Mouse (Mus musculus) forebrain, postnatal 0 days (tissue): ENCODE data around the gene Inpp4a. TPM values are rescaled to one million over a fixed set of nuclear protein-coding genes. Genes with fewer than 3 reads are reported as not detected.

Experiments
- ATAC-seq: fragments of 200-750 bp; cut with Nextera tagmentation; 2 replicates; pipeline ENCODE4 v1.8.0; 2017; ENCODE audit warnings: mild to moderate bottlenecking, moderate library complexity
- DNase-seq: peaks from one replicate; pipeline ENCODE4 v3.0.0-alpha.2; 2015
- H3K27ac ChIP-seq: fragments of 300-500 bp; sonication (generic); 2 replicates; pipeline ENCODE4 v1.5.1; 2014; ENCODE audit warnings: low read depth, mild to moderate bottlenecking, antibody characterized with exemption, low read length, moderate library complexity, mixed read lengths
- H3K27me3 ChIP-seq: fragments of 300-500 bp; sonication (generic); 2 replicates; pipeline ENCODE4 v1.6.1; 2014; ENCODE audit warnings: mild to moderate bottlenecking, low read length, mixed read lengths; ENCODE audit not compliant: insufficient read depth
- H3K36me3 ChIP-seq: fragments of 300-500 bp; sonication (generic); 2 replicates; pipeline ENCODE4 v1.6.1; 2014; ENCODE audit warnings: mild to moderate bottlenecking, moderate library complexity; ENCODE audit not compliant: insufficient read depth
- H3K4me1 ChIP-seq: fragments of 300-500 bp; sonication (generic); 2 replicates; pipeline ENCODE4 v1.6.1; 2014; ENCODE audit warnings: antibody characterized with exemption; ENCODE audit not compliant: insufficient read depth
- H3K4me2 ChIP-seq: fragments of 300-500 bp; sonication (generic); 2 replicates; pipeline ENCODE4 v1.6.1; 2014; ENCODE audit warnings: low read depth, mild to moderate bottlenecking, moderate library complexity
- H3K4me3 ChIP-seq: fragments of 300-500 bp; sonication (generic); 2 replicates; pipeline ENCODE4 v1.5.1; 2014; ENCODE audit warnings: low read depth, low read length, mixed read lengths
- H3K9ac ChIP-seq: fragments of 300-500 bp; sonication (generic); 2 replicates; pipeline ENCODE4 v1.6.1; 2014; ENCODE audit warnings: mild to moderate bottlenecking
- H3K9me3 ChIP-seq: fragments of 300-500 bp; sonication (generic); 2 replicates; pipeline ENCODE4 v1.6.1; 2016; ENCODE audit warnings: low read length
- CTCF ChIP-seq: sonication (generic); IDR thresholded peaks from 2 replicates; pipeline ENCODE4 v1.5.1; 2016; ENCODE audit warnings: antibody characterized with exemption, control low read depth, low read depth
- WGBS: fragments of 180-500 bp; shearing (Covaris S2); extraction: QIAGEN DNeasy Blood & Tissue Kit; methylation state at CpG from one replicate; pipeline ENCODE4 v1.1.7; 2014; 5-methylcytosine and 5-hydroxymethylcytosine counted together
- polyA plus RNA-seq: library from polyadenylated mRNA; unstranded; fragments of >200 nt; fragmentation: Nextera tagmentation; extraction: Ambion mirVana; gene quantifications from 2 replicates; pipeline ENCODE4 v1.2.1, GENCODE M21; 2015
- total RNA-seq: library from RNA; depleted of rRNA; stranded (reverse); fragments of >200 nt; gene quantifications from 2 replicates; pipeline ENCODE4 v1.2.3, GENCODE M21; 2014

Inpp4a gene
- total and polyA plus RNA-seq, 2 experiments from 2014 or later: 41.2 to 72.1 TPM

GRCm38 (mm10) chr1:37353456-37353855 lies 53.8 kb downstream of the Inpp4a start:
- Histone ChIP-seq H3K4me1 (no peaks in the 10 kb centered on the region), H3K9ac (no peak overlapping the region), H3K9me3 (no peaks in the 10 kb centered on the region), H3K27ac (no peak overlapping the region), H3K36me3 (peaks cover 8% of the 10 kb centered on the region; the same call in 1 of the 2 replicates), H3K4me3 (no peak overlapping the region), H3K27me3 (no peaks in the 10 kb centered on the region), H3K4me2 (no peak overlapping the region)
- no peak for TF ChIP-seq CTCF
- 80% methylated on average over 4 of the region's 4 CpGs for WGBS
- DNase-seq: no peak
- ATAC-seq: no peak

- no peaks in the 10 kb centered on the region for H3K27me3 ChIP-seq
- H3K27ac ChIP-seq: no peak overlapping the region
- no peak overlapping the region for H3K4me2 ChIP-seq
- no peak overlapping the region for H3K9ac ChIP-seq
- no peak overlapping the region for H3K4me3 ChIP-seq
- TF ChIP-seq CTCF: no peak
- 98% methylated on average over 3 of the region's 3 CpGs for WGBS
- H3K36me3 ChIP-seq: peaks cover 12% of the 10 kb centered on the region; the same call in 1 of the 2 replicates
- DNase-seq (no peak), ATAC-seq (no peak)
- H3K4me1 ChIP-seq: no peaks in the 10 kb centered on the region
- no peaks in the 10 kb centered on the region for H3K9me3 ChIP-seq
These were observed 55.8 kb downstream of the Inpp4a start for GRCm38 (mm10) chr1:37355492-37355891.

GRCm38 (mm10) chr1:37356305-37356704 lies 56.6 kb downstream of the Inpp4a start:
- no peak for ATAC-seq
- DNase-seq: no peak

DNA sequence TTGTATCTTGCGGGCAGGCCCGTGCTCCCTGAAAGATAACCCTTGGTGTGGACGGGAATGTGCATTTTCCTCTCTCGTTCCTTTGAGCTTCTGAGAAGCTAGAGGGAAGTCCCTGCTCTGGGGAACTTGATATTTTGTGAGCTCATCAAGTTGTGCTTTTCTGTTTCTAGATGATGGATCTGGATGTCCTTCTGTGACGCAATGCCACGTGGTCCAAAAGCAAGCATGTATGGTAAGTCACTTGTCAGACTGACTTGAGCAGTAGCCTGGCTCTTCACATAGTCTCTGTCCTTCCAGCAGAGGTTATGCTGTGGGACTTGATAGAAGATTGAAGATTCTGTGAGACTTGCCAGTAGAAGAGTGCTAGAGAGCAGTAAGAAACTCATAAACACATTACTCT lies 57.5 kb downstream of the Inpp4a start:
- Histone ChIP-seq H3K9me3 (no peaks in the 10 kb centered on the region), H3K9ac (no peak overlapping the region), H3K27me3 (no peaks in the 10 kb centered on the region), H3K4me2 (no peak overlapping the region), H3K4me1 (no peaks in the 10 kb centered on the region), H3K4me3 (no peak overlapping the region), H3K36me3 (peaks cover 12% of the 10 kb centered on the region; the same call in 1 of the 2 replicates), H3K27ac (no peak overlapping the region)
- ATAC-seq (no peak), DNase-seq (no peak)
- TF ChIP-seq CTCF: no peak
- WGBS: 89% methylated on average over 6 of the region's 6 CpGs

More at GRCm38 (mm10) chr1:37356305-37356704, 56.6 kb downstream of the Inpp4a start:
- 91% methylated on average over 3 of the region's 3 CpGs for WGBS
- Histone ChIP-seq H3K27ac (no peak overlapping the region), H3K4me3 (no peak overlapping the region), H3K27me3 (no peaks in the 10 kb centered on the region), H3K36me3 (peaks cover 12% of the 10 kb centered on the region; the same call in 1 of the 2 replicates), H3K4me1 (no peaks in the 10 kb centered on the region), H3K9me3 (no peaks in the 10 kb centered on the region), H3K4me2 (no peak overlapping the region), H3K9ac (no peak overlapping the region)
- TF ChIP-seq CTCF: no peak

- peaks cover 12% of the 10 kb centered on the region for H3K36me3 ChIP-seq
- no peak overlapping the region for H3K9ac ChIP-seq
- DNase-seq: no peak
- H3K4me2 ChIP-seq: no peak overlapping the region
- no peaks in the 10 kb centered on the region for H3K9me3 ChIP-seq
- H3K4me3 ChIP-seq: no peak overlapping the region
- H3K27ac ChIP-seq: no peak overlapping the region
- 91% methylated on average over 8 of the region's 8 CpGs for WGBS
- no peaks in the 10 kb centered on the region for H3K27me3 ChIP-seq
- no peaks in the 10 kb centered on the region for H3K4me1 ChIP-seq
- TF ChIP-seq CTCF: no peak
- ATAC-seq: no peak
These were observed 59.0 kb downstream of the Inpp4a start for GRCm38 (mm10) chr1:37358621-37359020.

GRCm38 (mm10) chr1:37359395-37360092 lies 59.9 kb downstream of the Inpp4a start:
- ATAC-seq: no peak
- no peaks in the 10 kb centered on the region for H3K4me1 ChIP-seq
- no peak overlapping the region for H3K4me3 ChIP-seq
- H3K36me3 ChIP-seq: peaks cover 12% of the 10 kb centered on the region
- H3K27me3 ChIP-seq: no peaks in the 10 kb centered on the region
- 87% methylated on average over 6 of the region's 6 CpGs for WGBS
- no peak overlapping the region for H3K4me2 ChIP-seq
- no peaks in the 10 kb centered on the region for H3K9me3 ChIP-seq
- no peak overlapping the region for H3K27ac ChIP-seq
- no peak for DNase-seq
- no peak for TF ChIP-seq CTCF
- no peak overlapping the region for H3K9ac ChIP-seq

DNA sequence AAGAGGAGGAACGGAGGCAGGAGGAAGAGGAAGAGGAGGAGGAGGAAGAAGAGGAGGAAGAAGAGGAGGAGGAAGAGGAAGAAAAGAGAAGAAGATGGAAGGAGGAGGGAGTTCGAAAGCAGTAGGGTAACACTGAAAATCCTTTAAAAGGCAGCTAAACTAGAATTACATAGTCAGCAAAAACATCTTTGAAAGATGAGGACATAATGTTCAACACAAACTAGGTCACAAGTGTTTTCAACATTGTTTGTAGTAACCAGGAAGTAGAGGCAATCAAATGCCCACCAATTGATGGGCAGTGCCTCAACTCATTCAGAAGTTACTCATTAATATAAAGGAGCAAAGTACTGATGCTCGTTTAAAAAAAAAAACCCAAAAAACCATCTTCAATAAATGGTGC lies 61.1 kb downstream of the Inpp4a start:
- Histone ChIP-seq H3K27ac (no peak overlapping the region), H3K4me3 (no peak overlapping the region), H3K9me3 (no peaks in the 10 kb centered on the region), H3K4me2 (no peak overlapping the region), H3K27me3 (no peaks in the 10 kb centered on the region), H3K36me3 (peaks cover 12% of the 10 kb centered on the region), H3K4me1 (no peaks in the 10 kb centered on the region), H3K9ac (no peak overlapping the region)
- DNase-seq (no peak), ATAC-seq (no peak)
- 83% methylated on average over 3 of the region's 3 CpGs for WGBS
- no peak for TF ChIP-seq CTCF
